Mouse (Mus musculus) heart, adult 11 months (tissue): ENCODE results near the gene Ccdc9b.
A peak's percentile ranks its signal among the peaks of the same experiment; 100 is the strongest.

Source experiments
- DNase-seq: peaks from one replicate; pipeline ENCODE4 v3.0.0; 2022

Gene Ccdc9b

DNA sequence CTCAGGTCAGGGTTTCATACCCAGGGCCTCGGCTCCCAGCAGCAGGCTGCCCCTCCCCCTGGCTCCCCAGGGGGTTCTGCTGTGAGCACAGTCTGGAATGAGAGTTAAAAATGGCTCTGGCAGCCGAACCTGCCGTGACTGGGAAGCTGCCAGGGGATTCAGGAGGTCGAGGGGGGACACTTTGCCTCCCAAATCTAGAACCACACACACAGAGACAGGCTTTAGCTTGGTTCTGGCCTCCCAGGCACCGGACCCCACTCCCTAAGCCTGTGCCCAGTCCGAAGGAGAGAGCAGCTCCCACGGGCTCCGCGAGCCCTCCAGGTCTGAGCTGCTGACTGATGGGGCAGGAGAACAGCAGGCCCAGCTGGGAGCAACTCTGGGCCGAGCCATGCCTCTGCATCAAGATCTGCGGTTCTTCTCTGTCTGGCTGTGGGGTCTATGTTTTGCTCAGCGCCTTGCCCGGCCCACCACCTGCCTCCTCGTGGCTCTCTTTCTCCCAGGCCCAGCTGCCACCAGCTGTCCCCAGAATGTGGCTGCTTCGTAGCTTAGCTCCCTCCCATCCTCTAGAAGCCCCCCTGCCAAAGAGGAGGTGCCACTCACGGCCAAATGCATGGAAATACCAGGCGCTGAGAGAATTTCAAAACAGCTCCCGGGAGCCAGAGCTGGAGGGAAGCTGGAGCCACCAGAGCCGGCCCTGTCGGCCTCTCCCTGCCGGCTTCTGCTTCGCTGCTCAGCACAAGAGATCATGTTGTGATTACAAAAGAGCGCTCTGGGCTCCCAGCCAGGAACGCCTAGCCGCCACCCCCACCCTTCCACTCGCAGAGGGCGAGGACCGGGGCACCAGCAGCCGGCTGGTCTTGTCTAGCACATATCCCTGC is at the start of gene Ccdc9b:
Gene Ccdc9b (minus strand): TSS at position 756 of the 878 bp plus-strand sequence.
- peak; percentile 99 for DNase-seq

- peak; percentile 56 for DNase-seq
Observed at GRCm38 (mm10) chr2:118810861-118811260, 48.4 kb upstream of the Ccdc9b start.

GRCm38 (mm10) chr2:118806860-118807259 is 44.4 kb upstream of the Ccdc9b start:
- peak; percentile 96 for DNase-seq

GRCm38 (mm10) chr2:118805756-118806155 is 43.3 kb upstream of the Ccdc9b start:
- DNase-seq, result no peak

- peak; percentile 85 for DNase-seq
Observed at GRCm38 (mm10) chr2:118805137-118805536, 42.7 kb upstream of the Ccdc9b start.

GRCm38 (mm10) chr2:118804474-118804873 is 42.0 kb upstream of the Ccdc9b start:
- peak; percentile 89 for DNase-seq

GRCm38 (mm10) chr2:118802542-118803118 is 40.2 kb upstream of the Ccdc9b start:
- DNase-seq, result peak; percentile 76

DNA sequence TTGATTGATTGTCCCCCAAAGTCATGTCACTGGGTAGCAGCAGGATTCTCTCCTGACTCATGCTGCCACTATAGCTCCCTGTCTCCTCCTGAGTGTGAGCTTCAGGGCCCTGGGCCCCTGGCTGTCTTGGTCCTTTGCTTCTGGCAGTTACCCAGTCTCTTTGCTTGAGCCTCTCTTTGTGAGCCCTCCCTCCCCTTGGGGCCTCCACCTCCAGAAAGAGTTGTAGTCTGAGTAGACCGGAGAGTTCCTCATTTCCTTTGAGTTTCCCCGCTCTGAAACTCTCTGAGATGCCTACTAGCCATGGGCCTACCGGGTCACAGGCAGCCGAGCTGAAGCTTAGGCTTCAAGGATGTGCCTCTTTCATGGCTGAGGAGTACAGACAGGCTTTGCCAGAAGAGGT is 31.2 kb upstream of the Ccdc9b start:
- DNase-seq, result peak; percentile 60

DNA sequence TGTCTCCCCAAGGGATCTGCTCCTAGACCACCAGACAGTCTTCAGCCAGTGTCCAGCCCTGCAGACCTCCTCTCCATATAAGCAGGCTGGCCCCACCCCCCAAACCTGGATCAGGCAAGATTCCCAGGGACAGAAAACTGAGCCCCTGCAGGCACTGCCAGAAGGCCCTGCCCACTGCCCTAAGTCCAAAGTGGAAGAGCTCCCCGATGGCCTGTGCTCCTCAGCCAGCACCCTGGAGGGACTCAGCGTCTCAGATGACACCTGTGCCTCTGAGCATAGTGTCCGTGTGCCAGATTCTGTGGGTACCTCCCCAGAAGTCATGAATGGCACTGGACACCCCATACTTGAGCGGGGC is 29.8 kb upstream of the Ccdc9b start:
- no peak for DNase-seq

- DNase-seq, result peak; percentile 88
Observed at GRCm38 (mm10) chr2:118791591-118792258, 29.3 kb upstream of the Ccdc9b start.

DNA sequence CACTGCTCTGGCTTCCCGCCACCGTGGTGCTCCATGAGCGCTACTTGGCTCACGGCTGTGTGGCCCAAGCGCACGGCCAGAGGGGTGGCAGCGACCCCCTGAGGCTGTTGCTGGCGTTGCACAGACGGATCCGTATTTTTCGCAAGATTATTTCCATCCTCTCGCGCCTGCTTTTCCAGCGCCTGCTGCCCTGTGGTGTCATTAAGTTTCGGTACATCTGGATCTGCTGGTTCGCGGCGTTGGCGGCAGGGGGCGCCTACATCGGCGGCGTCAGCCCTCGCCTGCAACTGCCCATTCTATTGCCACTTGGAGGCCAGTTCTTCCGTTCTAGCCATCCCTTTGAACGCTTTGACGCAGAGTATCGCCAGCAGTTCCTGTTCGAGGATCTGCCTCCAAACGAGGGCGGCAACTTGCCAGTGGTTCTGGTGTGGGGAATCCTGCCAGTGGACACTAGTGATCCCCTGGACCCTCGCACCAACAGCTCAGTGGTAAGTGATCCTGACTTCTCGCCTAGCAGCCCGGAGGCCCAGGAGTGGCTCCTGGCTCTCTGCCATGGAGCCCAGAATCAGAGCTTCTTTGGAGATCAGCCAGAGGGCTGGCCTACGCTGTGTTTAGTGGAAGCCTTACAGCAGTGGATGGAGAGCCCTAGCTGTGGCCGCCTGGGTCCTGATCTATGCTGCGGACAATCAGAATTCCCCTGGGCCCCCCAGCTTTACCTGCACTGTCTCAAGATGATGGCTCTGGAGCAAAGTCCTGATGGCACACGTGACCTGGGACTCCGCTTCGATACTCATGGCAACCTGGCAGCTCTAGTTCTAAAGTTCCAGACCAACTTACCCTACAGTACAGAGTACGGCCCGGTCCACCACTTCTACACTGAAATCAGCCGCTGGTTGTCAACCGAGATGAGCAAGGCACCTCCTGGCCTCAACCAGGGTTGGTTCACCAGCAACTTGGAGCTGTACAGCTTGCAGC is 28.4 kb upstream of the Ccdc9b start:
- DNase-seq, result peak; percentile 96

DNA sequence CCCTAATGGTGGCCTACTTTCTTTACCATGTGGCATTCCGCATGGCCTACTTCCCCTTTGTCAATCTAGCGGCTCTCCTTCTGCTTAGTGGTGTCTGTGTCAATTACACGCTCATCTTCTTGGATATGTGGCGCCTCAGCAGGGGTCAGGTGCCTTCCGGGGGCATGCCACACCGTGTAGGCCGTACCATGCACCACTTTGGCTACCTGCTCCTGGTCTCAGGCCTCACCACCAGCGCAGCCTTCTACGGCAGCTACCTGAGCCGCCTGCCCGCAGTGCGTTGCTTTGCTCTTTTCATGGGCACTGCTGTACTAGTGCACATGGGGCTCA is 27.7 kb upstream of the Ccdc9b start:
- no peak for DNase-seq

DNA sequence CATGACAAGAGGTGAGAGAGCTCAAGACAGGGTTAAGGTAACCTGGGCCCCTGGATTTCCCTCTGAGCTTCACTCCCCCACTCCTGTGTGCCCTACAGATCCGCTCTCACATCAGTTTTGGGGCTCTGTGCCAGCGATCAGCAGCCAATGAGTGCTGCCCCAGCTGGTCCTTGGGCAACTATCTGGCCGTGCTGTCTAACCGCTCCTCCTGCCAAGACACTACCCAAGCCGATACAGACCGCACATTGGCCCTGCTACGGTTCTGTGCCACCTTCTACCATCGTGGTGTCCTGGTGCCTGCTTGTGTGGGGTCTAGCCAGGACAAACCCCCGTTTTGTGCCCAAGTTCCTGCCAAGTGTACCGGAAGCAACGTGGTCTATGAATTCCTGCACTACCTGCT is 27.0 kb upstream of the Ccdc9b start:
- peak; percentile 84 for DNase-seq

- DNase-seq, result no peak
Observed at GRCm38 (mm10) chr2:118786525-118786924, 24.1 kb upstream of the Ccdc9b start.

GRCm38 (mm10) chr2:118783663-118784062 is 21.2 kb upstream of the Ccdc9b start:
- peak; percentile 77 for DNase-seq

DNA sequence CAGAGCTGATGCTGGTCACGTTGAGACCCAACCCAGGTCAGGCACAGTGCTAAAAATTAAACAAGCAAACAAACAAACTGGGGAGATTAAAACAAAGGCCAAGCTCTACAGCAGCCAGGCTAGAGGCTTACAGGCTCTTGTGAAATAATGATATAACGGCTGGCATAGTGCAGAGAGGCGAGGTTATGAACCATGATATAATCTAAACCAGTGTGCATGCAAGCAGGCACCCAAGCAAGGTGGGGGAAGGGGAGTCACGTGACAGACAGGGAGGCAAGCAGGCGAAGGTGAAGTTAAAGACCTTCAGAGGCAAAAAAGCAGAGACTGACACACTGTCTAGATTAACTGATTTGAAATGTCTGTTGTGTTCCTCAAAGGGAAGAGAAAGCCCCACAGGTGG is 20.6 kb upstream of the Ccdc9b start:
- DNase-seq, result peak; percentile 65

DNA sequence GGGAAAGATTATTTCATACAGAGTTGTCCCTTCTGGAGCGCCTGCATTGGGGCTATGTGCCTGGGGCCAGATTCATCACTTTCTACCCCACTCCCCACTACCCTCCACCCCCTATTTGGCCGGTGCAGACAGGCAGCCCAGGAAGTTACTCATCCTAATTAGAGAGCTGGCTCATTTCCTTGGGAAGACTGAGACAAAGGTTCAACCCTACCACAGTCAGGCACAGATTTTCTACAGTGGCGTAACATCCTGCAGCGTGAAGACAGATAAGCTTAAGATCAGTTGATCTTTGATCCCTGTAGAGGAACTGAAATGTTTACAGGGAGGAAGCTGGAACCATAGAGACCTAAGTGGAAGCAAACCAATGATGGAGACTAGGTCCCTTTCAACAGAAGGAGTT is 19.8 kb upstream of the Ccdc9b start:
- DNase-seq, result no peak

DNA sequence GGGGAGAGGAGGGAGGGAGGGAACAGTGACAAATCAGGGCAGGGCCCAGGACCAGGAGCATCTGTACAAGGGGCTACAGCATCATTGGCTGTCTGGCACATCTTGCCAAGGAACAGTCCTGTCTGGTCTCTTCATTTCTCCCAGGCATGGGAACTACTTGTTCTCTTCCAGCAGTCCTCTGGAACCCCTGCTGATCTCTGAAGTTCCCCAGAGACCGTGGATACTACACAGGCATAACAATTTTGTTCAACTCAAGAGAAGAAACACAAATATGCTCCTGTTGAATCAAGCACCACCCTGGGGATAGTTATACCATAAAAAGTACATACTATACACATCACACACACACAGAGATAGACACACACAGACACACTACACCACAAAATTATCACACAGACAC is 18.7 kb upstream of the Ccdc9b start:
- DNase-seq, result no peak

GRCm38 (mm10) chr2:118779504-118780480 is 17.3 kb upstream of the Ccdc9b start, which contains the start of gene Disp2:
Gene Disp2, plus strand, starts transcription at chr2:118779719.
- peak; percentile 99 for DNase-seq

- DNase-seq, result no peak
Observed at GRCm38 (mm10) chr2:118779065-118779464, 16.6 kb upstream of the Ccdc9b start.

- peak; percentile 77 for DNase-seq
Observed at GRCm38 (mm10) chr2:118778418-118778817, 16.0 kb upstream of the Ccdc9b start.
